Mouse (Mus musculus) T-helper 2 cell (primary cell): ENCODE data around the gene Zdhhc13.

ENCODE experiments used
- in situ Hi-C: fragments of 300-600 bp; cut with MboI, MseI; formaldehyde crosslinking; loops from one replicate; pipeline ENCODE4 v1.15.1; 2025; ENCODE audit warnings: high pct_unique_total_duplicates

The Zdhhc13 gene

GRCm38 (mm10) chr7:48784773-48785523 lies 3.9 kb upstream of the Zdhhc13 start:
- in situ Hi-C loops: no loop called here

- in situ Hi-C loops: no loop called here
Measured at GRCm38 (mm10) chr7:48788348-48788747, 455 bp upstream of the Zdhhc13 start.

- in situ Hi-C loops: no loop called here
Measured at GRCm38 (mm10) chr7:48790117-48790516, 1.3 kb downstream of the Zdhhc13 start.

- in situ Hi-C loops: no loop called here
Measured at GRCm38 (mm10) chr7:48791412-48791811, 2.6 kb downstream of the Zdhhc13 start.

GRCm38 (mm10) chr7:48795130-48795529 lies 6.3 kb downstream of the Zdhhc13 start:
- in situ Hi-C loops: no loop called here

GRCm38 (mm10) chr7:48803381-48803780 lies 14.6 kb downstream of the Zdhhc13 start:
- in situ Hi-C loops: no loop called here

- in situ Hi-C loops: no loop called here
Measured at GRCm38 (mm10) chr7:48806587-48806986, 17.8 kb downstream of the Zdhhc13 start.

- in situ Hi-C loops: loop anchor here (10.0 kb wide), 1 partner anchor 64 kb away; no protein-coding TSS in a partner anchor
Measured at GRCm38 (mm10) chr7:48810652-48811051, 21.8 kb downstream of the Zdhhc13 start.

GRCm38 (mm10) chr7:48812358-48812757 lies 23.6 kb downstream of the Zdhhc13 start:
- in situ Hi-C loops: loop anchor here (10.0 kb wide), 1 partner anchor 62 kb away; no protein-coding TSS in a partner anchor

- in situ Hi-C loops: loop anchor here (10.0 kb wide), 1 partner anchor 61 kb away; no protein-coding TSS in a partner anchor
Measured at GRCm38 (mm10) chr7:48813594-48813993, 24.8 kb downstream of the Zdhhc13 start.

GRCm38 (mm10) chr7:48821654-48822053 lies 32.9 kb downstream of the Zdhhc13 start:
- in situ Hi-C loops: no loop called here

GRCm38 (mm10) chr7:48823621-48824020 lies 34.8 kb downstream of the Zdhhc13 start:
- in situ Hi-C loops: no loop called here

GRCm38 (mm10) chr7:48824671-48825070 lies 35.9 kb downstream of the Zdhhc13 start:
- in situ Hi-C loops: no loop called here

GRCm38 (mm10) chr7:48825170-48825569 lies 36.4 kb downstream of the Zdhhc13 start:
- in situ Hi-C loops: no loop called here

- in situ Hi-C loops: no loop called here
Measured at GRCm38 (mm10) chr7:48829177-48829910, 40.5 kb downstream of the Zdhhc13 start.

- in situ Hi-C loops: no loop called here
Measured at GRCm38 (mm10) chr7:48830395-48830794, 41.6 kb downstream of the Zdhhc13 start.

- in situ Hi-C loops: no loop called here
Measured at GRCm38 (mm10) chr7:48832735-48833134, 43.9 kb downstream of the Zdhhc13 start.

- in situ Hi-C loops: no loop called here
Measured at GRCm38 (mm10) chr7:48834371-48834970, 45.7 kb downstream of the Zdhhc13 start.

GRCm38 (mm10) chr7:48834989-48835626 lies 46.3 kb downstream of the Zdhhc13 start:
- in situ Hi-C loops: no loop called here

GRCm38 (mm10) chr7:48836949-48837348 lies 48.1 kb downstream of the Zdhhc13 start:
- in situ Hi-C loops: no loop called here

GRCm38 (mm10) chr7:48838434-48838833 lies 49.6 kb downstream of the Zdhhc13 start:
- in situ Hi-C loops: no loop called here

- in situ Hi-C loops: no loop called here
Measured at GRCm38 (mm10) chr7:48840545-48840944, 51.7 kb downstream of the Zdhhc13 start.
